Mouse (Mus musculus): Measurements from ENCODE around the gene Dpm2. TPM values are rescaled to one million over a fixed set of nuclear protein-coding genes. Genes with fewer than 3 reads are reported as not detected.

Dpm2 gene
- polyA plus RNA-seq, 1 experiment from 2014 or later, result 104 TPM

DNA sequence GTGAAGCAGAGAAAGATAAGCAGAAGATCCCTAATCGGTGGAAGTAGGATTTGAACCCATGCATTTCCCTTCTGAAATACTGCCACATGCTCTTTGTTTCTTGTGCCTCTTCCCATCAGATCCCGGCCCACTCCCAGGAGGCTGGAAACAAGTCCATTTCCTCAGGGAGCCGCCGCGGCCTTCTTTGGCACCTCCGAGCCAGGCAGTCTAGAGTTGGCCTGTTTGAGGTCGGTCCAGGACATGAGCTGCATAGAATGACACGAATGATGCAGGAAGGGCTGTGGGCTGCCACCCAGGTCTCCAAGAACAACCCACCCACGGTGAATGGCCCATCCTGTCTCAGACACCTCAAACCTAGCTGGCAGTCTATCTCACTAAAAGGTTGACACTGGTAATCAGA is 5.9 kb downstream of the Dpm2 start:
- peaks cover 57% of the 10 kb centered on the region for H3K27me3 ChIP-seq (ENCODE audit: poor library complexity, severe bottlenecking)
- WGBS, result 89% methylated on average over 9 of the region's 9 CpGs

DNA sequence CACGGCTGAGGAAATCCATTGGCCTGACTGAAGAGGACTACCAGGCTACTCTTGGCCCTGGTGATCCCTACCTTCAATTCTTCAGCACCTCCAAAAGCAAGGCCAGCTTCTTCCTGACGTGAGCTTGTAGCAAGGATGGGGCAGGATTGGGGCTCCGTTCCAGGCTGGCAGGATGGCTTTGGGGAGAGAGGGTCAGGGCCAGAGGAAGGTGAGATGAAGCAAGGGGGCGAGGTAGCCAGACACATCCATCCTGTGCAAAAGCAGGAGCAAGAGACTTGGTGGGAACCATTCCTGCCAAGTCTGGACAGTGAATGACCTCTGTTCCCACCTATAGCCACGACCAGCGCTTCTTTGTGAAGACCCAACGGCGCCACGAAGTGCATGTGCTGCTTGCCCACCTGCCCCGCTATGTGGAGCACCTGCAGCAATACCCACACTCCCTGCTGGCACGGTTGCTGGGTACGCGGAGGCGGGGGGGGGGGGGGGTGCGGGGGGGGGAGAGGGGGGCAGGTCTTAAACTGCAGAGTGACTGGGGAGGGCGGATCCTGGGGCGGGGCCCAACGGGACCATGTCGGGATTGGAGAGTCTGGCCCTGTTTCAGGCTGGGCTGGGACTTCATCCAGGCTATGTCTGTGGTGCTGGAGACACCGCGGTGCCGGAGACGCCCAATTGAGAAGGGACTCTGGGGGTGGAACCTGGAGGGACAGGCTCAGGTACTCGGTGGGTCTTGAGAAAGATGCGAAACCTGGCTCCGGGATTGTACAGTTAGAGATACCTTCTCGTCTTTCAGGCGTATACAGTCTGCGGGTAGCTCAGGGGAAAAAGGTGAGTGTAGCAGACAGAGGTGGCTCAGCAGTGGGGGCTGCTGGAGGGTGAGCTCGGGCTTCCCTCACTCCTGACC is 7.7 kb downstream of the Dpm2 start:
- Histone ChIP-seq H3K27me3 (ENCODE audit: poor library complexity, severe bottlenecking) (peaks cover 74% of the 10 kb centered on the region), H3K4me1 (peaks cover 37% of the 10 kb centered on the region), H3K4me3 (no peak overlapping the region), H3K36me3 (replicated peaks) (peaks cover 2% of the 10 kb centered on the region), H3K27ac (no peak overlapping the region), H3K9me3 (no peaks in the 10 kb centered on the region)
- WGBS, result 42% methylated on average over 25 of the region's 30 CpGs
- no peak for DNase-seq (ENCODE audit: extremely low spot score, low spot score)

More for the DNA sequence above, 5.9 kb downstream of the Dpm2 start:
- Histone ChIP-seq H3K36me3 (replicated peaks) (peaks cover 14% of the 10 kb centered on the region), H3K4me3 (no peak overlapping the region), H3K9me3 (no peaks in the 10 kb centered on the region), H3K4me1 (peaks cover 34% of the 10 kb centered on the region), H3K27ac (no peak overlapping the region)
- no peak for DNase-seq (ENCODE audit: extremely low spot score, low spot score)

DNA sequence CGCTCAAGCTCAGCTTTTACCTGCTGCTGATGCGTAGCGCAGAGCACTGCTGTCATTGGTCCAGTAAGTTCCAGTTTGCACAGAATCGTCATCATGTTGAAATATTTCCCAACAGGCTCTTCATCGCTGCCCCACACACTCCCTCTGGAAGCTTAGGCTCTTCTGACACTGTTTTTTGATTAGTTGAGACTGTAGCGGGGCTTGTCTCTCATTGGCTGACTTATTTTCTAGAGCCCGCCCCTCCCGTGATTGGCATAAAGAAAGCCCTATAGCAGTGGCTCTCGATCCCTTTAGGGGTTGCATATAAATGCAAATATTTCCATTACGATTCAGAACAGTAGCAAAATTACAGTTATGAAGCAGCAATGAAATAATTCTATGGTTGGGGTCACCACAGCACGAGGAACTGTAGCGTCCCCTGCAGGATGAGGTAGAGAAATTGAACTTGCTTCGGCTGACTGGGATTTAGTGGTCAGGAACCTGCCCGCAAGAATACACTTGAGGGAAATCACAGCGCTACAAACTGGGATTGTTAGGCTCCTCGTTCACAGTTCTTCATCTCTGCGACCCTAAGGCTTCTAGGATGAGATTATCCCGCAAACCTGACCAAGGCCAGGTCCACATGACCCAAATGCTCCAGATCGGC is 10.9 kb downstream of the Dpm2 start:
- Histone ChIP-seq H3K4me1 (peaks cover 34% of the 10 kb centered on the region), H3K4me3 (peak overlapping the region; percentile 43), H3K36me3 (replicated peaks) (no peaks in the 10 kb centered on the region), H3K27me3 (ENCODE audit: poor library complexity, severe bottlenecking) (peaks cover 80% of the 10 kb centered on the region), H3K9me3 (no peaks in the 10 kb centered on the region), H3K27ac (0 out of 2 replicates have a peak overlapping the region, but pooled peaks have one; percentile 44)
- 35% methylated on average over 19 of the region's 19 CpGs for WGBS
- DNase-seq (ENCODE audit: extremely low spot score, low spot score), result peak; percentile 45

DNA sequence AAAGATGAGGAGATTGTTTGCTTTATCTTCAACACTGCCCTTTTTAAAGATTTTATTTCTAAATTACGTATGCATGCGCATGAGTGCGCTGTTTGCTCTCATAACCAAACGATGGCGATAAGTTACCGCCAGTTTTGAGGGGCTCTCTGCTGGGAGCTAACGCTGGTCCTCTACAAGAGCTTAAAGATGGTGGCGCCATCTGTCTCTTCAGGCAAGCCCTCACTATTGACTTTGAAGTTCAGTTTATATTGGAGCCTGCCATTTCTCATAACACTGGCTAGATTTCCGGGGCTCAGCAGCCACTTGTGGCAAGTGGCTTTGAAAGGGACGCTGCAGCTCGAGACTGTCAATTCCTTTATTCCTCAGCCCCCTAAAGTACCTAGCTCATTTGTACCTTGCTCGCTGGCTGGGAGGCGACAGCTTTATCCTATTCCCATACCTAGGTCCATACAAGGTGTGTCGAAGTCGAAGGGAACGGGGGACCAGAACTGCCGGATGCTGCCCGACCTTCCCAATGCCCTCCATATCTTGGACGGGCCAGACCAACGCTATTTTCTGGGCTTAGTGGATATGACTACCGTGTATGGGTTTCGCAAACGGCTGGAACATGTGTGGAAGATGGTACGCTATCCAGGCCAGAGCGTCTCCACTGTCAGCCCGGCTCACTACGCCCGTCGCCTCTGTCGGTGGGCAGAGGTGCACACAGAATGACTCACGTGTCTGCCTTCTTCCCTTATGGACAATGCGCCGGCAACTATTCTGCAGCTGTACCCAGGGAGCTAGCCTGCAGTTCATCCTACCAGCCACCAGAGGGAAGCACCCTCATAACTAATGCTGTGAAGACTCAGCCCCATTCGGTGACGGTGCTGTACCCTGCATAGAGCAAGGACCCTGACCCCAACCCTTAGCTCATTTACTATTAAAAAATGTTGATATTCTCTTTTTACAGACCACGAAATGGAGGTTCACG is 12.5 kb downstream of the Dpm2 start:
- WGBS, result 16% methylated on average over 37 of the region's 37 CpGs
- H3K36me3 ChIP-seq (replicated peaks), result no peaks in the 10 kb centered on the region
- peaks cover 74% of the 10 kb centered on the region for H3K27me3 ChIP-seq (ENCODE audit: poor library complexity, severe bottlenecking)
- peak; percentile 82 for DNase-seq (ENCODE audit: extremely low spot score, low spot score)
- no peaks in the 10 kb centered on the region for H3K9me3 ChIP-seq
- peak overlapping the region; percentile 31; the same call in 1 of the 2 replicates for H3K27ac ChIP-seq
- peak overlapping the region; percentile 40 for H3K4me3 ChIP-seq
- H3K4me1 ChIP-seq, result peaks cover 50% of the 10 kb centered on the region

DNA sequence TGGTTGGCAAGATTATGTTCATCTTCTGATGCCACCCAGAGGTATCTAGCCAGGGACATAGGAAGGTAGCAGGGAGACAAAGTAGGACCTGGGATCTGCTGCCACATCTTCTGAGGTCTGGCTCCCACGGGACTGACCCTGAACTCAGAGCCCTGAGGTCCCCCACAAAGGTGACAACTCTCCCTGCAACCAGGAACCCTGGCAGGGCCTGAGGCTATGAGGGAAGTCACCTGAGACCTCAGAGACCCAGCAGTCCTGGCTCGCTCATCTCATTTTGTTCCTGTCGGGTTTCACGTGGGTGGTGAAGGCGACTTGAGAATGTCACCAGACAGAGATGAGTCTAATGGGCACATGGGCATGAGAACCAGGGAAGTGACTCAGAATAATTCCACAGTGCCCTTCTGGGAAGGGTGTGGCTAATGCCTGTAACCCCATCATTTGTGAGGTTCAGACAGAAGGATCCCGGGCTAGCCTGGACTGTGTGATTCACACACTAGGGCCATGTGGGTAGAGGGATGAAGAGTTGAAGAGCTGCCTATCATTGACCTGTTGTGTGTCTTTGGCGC is 14.6 kb downstream of the Dpm2 start:
- Histone ChIP-seq H3K4me1 (peaks cover 58% of the 10 kb centered on the region), H3K4me3 (no peak overlapping the region), H3K36me3 (replicated peaks) (no peaks in the 10 kb centered on the region), H3K27ac (no peak overlapping the region), H3K9me3 (no peaks in the 10 kb centered on the region), H3K27me3 (ENCODE audit: poor library complexity, severe bottlenecking) (peaks cover 56% of the 10 kb centered on the region)
- no peak for DNase-seq (ENCODE audit: extremely low spot score, low spot score)
- 83% methylated on average over 7 of the region's 7 CpGs for WGBS

DNA sequence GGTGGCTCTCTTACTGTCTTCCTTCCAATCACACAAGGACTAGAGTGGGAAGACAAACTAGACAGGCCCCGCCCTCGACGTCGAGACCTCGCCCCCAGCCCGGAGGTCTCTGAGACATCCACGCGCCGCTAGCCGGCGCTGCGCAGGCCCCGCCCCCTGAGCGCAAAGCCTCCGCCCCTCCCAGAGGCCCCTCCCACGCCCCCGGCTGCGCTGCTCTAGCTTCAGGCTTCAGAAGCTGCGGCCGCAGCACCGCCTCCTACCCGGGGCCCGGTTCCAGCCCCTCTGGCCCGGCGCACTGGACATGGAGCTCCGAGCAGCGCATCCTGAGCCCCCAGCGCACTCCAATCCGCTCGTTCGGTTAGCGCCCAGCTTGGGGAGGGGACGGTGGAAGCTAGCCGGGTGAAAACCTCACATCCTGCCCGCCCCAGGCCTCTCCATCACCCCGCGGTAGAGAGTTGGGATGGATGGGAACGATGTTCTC is 16.3 kb downstream of the Dpm2 start, which contains the start of gene St6galnac4:
TSS of gene St6galnac4 (plus strand) at position 225 of the 481 bp plus-strand sequence.
- Histone ChIP-seq H3K36me3 (replicated peaks) (no peaks in the 10 kb centered on the region), H3K27ac (peak within 1 kb of the TSS; percentile 83), H3K27me3 (ENCODE audit: poor library complexity, severe bottlenecking) (peaks cover 40% of the 10 kb centered on the region), H3K4me1 (peaks cover 52% of the 10 kb centered on the region), H3K4me3 (peak within 1 kb of the TSS; percentile 62), H3K9me3 (no peaks in the 10 kb centered on the region)
- under 1% methylated on average over 38 of the region's 38 CpGs for WGBS
- peak; percentile 94 for DNase-seq (ENCODE audit: extremely low spot score, low spot score)

DNA sequence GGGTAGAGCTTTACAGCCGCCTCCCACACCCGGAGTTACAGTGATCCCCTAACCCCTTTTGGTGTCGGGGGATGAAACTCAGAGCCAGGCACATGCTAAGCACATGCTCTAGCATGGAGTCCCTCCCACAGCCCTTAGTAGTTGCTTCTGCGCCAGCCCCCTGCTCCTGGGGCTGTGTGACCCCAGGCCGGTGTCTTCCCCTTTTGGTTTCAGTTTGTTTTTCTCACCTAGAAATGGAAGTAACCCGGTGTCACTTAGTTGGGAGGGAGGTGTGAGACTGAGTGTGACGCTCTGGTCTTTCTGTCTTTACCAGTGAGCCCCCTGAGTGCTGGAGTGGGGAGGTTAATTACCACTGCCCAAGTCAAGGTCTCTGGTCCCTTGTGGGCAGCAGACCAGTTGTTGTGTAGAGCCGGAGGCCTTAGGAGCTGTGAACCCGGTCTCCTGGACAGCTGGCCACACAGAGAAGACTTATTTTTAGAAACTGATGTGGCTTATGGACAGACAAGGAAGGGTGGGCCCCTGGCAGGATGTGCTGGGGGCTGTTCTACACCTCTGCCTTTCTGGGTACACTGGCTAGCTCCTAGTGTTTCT is 17.2 kb downstream of the Dpm2 start:
- Histone ChIP-seq H3K36me3 (replicated peaks) (no peaks in the 10 kb centered on the region), H3K4me1 (peaks cover 50% of the 10 kb centered on the region), H3K27ac (peak overlapping the region; percentile 83), H3K9me3 (no peaks in the 10 kb centered on the region), H3K27me3 (ENCODE audit: poor library complexity, severe bottlenecking) (peaks cover 31% of the 10 kb centered on the region), H3K4me3 (peak overlapping the region; percentile 62)
- WGBS, result 55% methylated on average over 9 of the region's 9 CpGs
- DNase-seq (ENCODE audit: extremely low spot score, low spot score), result no peak

DNA sequence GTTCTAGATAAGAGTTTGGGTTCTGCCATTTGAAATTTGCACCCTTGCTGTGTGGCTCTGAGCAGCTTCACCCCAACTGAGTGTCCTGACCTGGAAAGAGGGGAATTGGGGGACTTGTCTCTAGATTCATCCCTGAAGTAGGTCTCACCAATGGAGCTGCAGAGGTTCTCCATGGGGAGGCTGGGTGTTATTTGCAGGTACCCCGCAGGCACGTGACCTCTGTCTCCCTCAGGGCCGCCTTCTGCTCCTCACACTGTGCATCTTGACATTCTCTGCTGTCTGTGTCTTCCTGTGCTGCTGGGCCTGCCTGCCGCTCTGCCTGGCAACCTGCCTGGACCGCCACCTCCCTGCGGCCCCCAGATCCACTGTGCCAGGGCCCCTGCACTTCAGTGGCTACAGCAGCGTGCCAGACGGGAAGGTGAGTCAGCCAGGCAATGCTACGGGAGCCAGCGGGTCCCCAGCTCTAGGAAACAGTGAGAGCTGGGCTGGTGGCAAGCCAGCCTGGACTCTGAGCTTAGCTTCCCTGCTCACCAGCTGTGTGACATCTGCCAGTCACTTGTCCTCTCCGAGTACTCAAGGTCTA is 18.6 kb downstream of the Dpm2 start:
- no peak overlapping the region; the same call in 1 of the 2 replicates for H3K27ac ChIP-seq
- no peak for DNase-seq (ENCODE audit: extremely low spot score, low spot score)
- H3K27me3 ChIP-seq (ENCODE audit: poor library complexity, severe bottlenecking), result peaks cover 23% of the 10 kb centered on the region
- WGBS, result 75% methylated on average over 11 of the region's 11 CpGs
- 0 out of 2 replicates have a peak, but pooled peaks cover 2% of the 10 kb centered on the region for H3K36me3 ChIP-seq (replicated peaks)
- H3K9me3 ChIP-seq, result no peaks in the 10 kb centered on the region
- H3K4me3 ChIP-seq, result no peak overlapping the region
- peaks cover 39% of the 10 kb centered on the region for H3K4me1 ChIP-seq

DNA sequence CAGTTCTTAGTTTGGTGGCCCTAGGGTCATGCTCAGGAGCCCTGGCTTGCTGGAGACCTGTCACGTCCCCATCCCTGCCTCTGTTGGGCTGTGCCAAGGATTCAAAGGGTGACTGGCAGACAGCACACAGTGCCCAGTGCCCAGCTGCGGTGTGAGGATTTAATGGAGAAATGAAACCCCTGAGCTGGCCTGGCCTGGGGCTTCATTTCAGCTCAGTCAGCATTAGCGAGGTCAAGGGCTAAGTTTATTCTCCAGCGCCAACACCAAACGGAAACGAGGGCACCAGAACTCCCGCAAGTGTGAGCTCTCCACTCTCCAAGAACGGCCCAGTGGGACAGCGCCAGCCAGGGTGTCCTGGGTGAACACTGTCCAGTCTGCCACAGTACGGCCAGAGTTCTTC is 19.6 kb downstream of the Dpm2 start:
- Histone ChIP-seq H3K9me3 (no peaks in the 10 kb centered on the region), H3K4me3 (no peak overlapping the region), H3K27ac (no peak overlapping the region), H3K36me3 (replicated peaks) (0 out of 2 replicates have a peak, but pooled peaks cover 5% of the 10 kb centered on the region), H3K27me3 (ENCODE audit: poor library complexity, severe bottlenecking) (peaks cover 16% of the 10 kb centered on the region), H3K4me1 (peaks cover 39% of the 10 kb centered on the region)
- no peak for DNase-seq (ENCODE audit: extremely low spot score, low spot score)
- WGBS, result 85% methylated on average over 10 of the region's 10 CpGs

DNA sequence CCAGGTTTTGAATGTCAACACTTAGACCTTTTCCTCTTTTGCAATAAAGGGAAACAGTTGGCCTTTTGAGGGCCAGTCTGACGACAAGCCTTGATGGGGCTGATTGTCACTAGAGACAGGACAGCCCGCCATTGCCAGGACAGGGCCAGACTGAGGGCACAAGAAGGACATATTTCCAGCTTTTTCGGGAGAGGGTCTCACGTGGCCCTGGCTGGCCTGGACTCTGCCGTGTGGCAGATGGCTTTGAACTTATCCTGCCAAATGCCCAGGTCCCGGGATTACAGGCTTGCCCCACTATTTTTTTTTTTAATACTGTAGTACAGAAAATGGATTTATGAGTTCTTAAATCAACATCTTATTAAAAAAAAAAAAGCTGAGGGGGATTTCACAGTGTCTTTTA is 20.6 kb downstream of the Dpm2 start:
- WGBS, result 86% methylated on average over 6 of the region's 6 CpGs
- Histone ChIP-seq H3K4me1 (peaks cover 37% of the 10 kb centered on the region), H3K27me3 (ENCODE audit: poor library complexity, severe bottlenecking) (peaks cover 12% of the 10 kb centered on the region), H3K27ac (no peak overlapping the region), H3K9me3 (no peaks in the 10 kb centered on the region), H3K4me3 (no peak overlapping the region), H3K36me3 (replicated peaks) (0 out of 2 replicates have a peak, but pooled peaks cover 8% of the 10 kb centered on the region)
- no peak for DNase-seq (ENCODE audit: extremely low spot score, low spot score)

DNA sequence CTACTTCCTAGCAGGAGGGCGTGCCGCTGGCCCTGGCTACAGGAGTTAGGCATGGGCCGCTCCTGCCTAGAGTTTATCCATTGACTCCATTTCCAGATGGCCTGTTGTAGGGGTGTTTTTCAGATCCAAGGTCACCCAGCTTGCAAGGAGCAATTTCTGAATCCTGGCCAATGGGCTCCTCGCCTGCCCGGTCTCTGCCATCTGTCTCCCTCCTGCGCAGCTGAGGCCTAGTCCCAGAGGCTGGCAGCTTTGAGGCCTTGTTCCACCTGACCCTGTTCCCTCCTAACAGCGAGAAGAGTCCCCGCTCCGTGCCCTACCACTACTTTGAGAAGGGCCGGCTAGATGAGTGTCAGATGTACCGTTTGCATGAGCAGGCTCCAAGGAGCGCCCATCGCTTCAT is 26.1 kb downstream of the Dpm2 start:
- H3K4me3 ChIP-seq, result no peak overlapping the region
- DNase-seq (ENCODE audit: extremely low spot score, low spot score), result no peak
- 95% methylated on average over 13 of the region's 13 CpGs for WGBS
- no peak overlapping the region for H3K27ac ChIP-seq
- H3K4me1 ChIP-seq, result peaks cover 6% of the 10 kb centered on the region
- H3K27me3 ChIP-seq (ENCODE audit: poor library complexity, severe bottlenecking), result no peaks in the 10 kb centered on the region
- peaks cover 19% of the 10 kb centered on the region for H3K36me3 ChIP-seq (replicated peaks)
- no peaks in the 10 kb centered on the region for H3K9me3 ChIP-seq

Data from forebrain, embryonic 10.5 days (tissue).